ENCODE assay signal across 8 mouse cellular contexts in the genomic region with DNA sequence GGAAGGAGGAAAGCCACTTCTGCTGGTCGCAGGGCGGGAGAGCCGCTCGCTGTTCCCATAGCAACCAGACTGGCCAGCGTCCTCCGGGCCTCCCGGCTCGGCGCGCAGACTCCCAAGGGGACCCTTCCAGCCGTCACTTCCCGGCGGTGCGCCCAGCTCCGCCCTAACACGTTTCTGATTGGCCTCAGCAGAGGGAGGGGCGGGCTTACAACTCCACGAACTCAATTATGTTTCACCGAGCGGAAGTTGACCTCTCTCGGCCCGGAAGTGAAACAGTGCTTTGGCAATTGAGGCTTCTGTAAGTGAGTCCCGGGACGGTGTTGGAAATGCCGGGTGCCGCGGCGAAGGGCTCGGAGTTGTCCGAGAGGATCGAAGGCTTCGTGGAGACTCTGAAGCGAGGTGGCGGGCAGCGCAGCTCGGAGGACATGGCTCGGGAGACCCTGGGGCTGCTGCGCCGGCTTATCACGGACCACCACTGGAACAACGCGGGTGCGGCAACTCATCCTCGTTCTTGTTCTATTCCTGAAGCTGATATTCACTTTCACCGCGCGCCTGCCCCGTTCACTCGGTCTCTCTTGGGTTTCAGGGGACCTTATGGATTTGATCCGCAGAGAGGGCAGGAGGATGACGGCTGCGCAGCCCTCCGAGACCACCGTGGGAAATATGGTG. TPM values are rescaled to one million over a fixed set of nuclear protein-coding genes. Genes with fewer than 3 reads are reported as not detected.
DNase-seq lines count a peak whose midpoint lies in the region; ATAC-seq lines count a peak whose summit lies in the region.

A gene (plus strand): TSS at position 246 of the 669 bp plus-strand sequence.

- whole genome bisulfite sequencing in intestine, embryonic 14.5 days: under 1% methylated on average over 54 of the region's 54 CpGs

- H3K4me2 ChIP-seq in intestine, embryonic 14.5 days (ENCODE audit: low read length): peak within 1 kb of the TSS; percentile 88

- peak; percentile 99 for DNase-seq in adrenal gland, adult (ENCODE audit: inconsistent age in 2 of 2, low spot score in 1 of 2)
- peak; percentile 99 for DNase-seq in embryo, embryonic 10.5 days (ENCODE audit: low spot score)
- DNase-seq in gastrocnemius, postnatal 25 days: peak; percentile 99
- peak; percentile 98 for DNase-seq in intestine, embryonic 14.5 days (ENCODE audit: low spot score)
- DNase-seq in left cerebral cortex, postnatal 14 days (ENCODE audit: low spot score in 2 of 2): peak; percentile 98
- peak; percentile 99 for DNase-seq in mesoderm, embryonic 11.5 days (ENCODE audit: low read depth, low spot score)
- peak; percentile 97 to 98 for DNase-seq in right cerebral cortex, postnatal 36 days (ENCODE audit: low spot score in 2 of 2)
- DNase-seq in yolk sac, embryonic 10.5 days (ENCODE audit: low spot score): peak; percentile 98

- peak; percentile 99 for ATAC-seq in intestine, embryonic 14.5 days (replicated peaks; ENCODE audit: low FRiP score, low TSS enrichment, low read depth)

- H3K27ac ChIP-seq in intestine, embryonic 14.5 days (ENCODE audit: low read depth): peak within 1 kb of the TSS; percentile 54; the same call in 1 of the 2 replicates

- no peaks in the 10 kb centered on the region for H3K27me3 ChIP-seq in intestine, embryonic 14.5 days (replicated peaks; ENCODE audit: control insufficient read depth, insufficient read depth, low read length)

- H3K9ac ChIP-seq in intestine, embryonic 14.5 days (ENCODE audit: low read length): peak within 1 kb of the TSS; percentile 69

- intact Hi-C loops in left cerebral cortex, postnatal 14 days (cut with DNase I): no loop called here

- peaks cover 18% of the 10 kb centered on the region for H3K4me1 ChIP-seq in intestine, embryonic 14.5 days (replicated peaks; ENCODE audit: control insufficient read depth, insufficient read depth, low read length)

- peaks cover 35% of the 10 kb centered on the region for H3K36me3 ChIP-seq in intestine, embryonic 14.5 days (ENCODE audit: control insufficient read depth, insufficient read depth, low read length)

- peak within 1 kb of the TSS; percentile 81 for H3K4me3 ChIP-seq in intestine, embryonic 14.5 days (ENCODE audit: low read depth, low read length)

- no peaks in the 10 kb centered on the region for H3K9me3 ChIP-seq in intestine, embryonic 14.5 days (ENCODE audit: control insufficient read depth, low read length)

RNA-seq across cellular contexts. Expression of the gene that starts here (rescaled TPM):
- 10 to 100 TPM; 47.1 to 54.2 TPM for total RNA-seq in gastrocnemius, postnatal 25 days (2021)
- 83.5 and 86.2 TPM in 2 replicates for polyA plus RNA-seq in intestine, embryonic 14.5 days (2014; fragmentation: Nextera tagmentation; extraction: Ambion mirVana)
- total RNA-seq in left cerebral cortex, postnatal 14 days (2021): 10 to 100 TPM; 63.5 to 65.0 TPM

Comparison
In these comparisons a context has a peak if more than half of its experiments do, and no peak if none do; other contexts are left out.
1. Peak in every context shown above with its lines: DNase-seq, ATAC-seq, H3K4me3 ChIP-seq and H3K27ac ChIP-seq.